Mouse (Mus musculus) spleen, adult 2 months (tissue): Measurements from ENCODE around the gene Fzd4. TPM values are rescaled to one million over a fixed set of nuclear protein-coding genes. Genes with fewer than 3 reads are reported as not detected.

Experiments used
- DNase-seq, 2 experiments: peaks; one replicate each; pipeline versions ENCODE4 v3.0.0 to v3.0.0-alpha.2; 2012 to 2021; ENCODE audit warnings: low spot score in 2 of 2, low read depth in 1 of 2
- H3K27ac ChIP-seq: fragments of 200-500 bp; 2 replicates; pipeline ENCODE4 v1.5.1; 2012; ENCODE audit warnings: low read length, inconsistent platforms; ENCODE audit not compliant: insufficient read depth
- H3K27me3 ChIP-seq: fragments of 200-500 bp; 2 replicates; pipeline ENCODE4 v1.6.1; 2012; ENCODE audit warnings: mild to moderate bottlenecking, moderate library complexity, low read length, inconsistent platforms; ENCODE audit not compliant: control insufficient read depth, insufficient read depth
- H3K36me3 ChIP-seq: fragments of 200-500 bp; 2 replicates; pipeline ENCODE4 v1.6.1; 2012; ENCODE audit warnings: mild to moderate bottlenecking, low read length, inconsistent platforms; ENCODE audit not compliant: control insufficient read depth, insufficient read depth
- H3K4me1 ChIP-seq: fragments of 200-500 bp; 2 replicates; pipeline ENCODE4 v1.6.1; 2011; ENCODE audit warnings: inconsistent platforms; ENCODE audit not compliant: control insufficient read depth, insufficient read depth, insufficient read length
- H3K4me3 ChIP-seq: fragments of 200-500 bp; 2 replicates; pipeline ENCODE4 v1.5.1; 2011; ENCODE audit warnings: mild to moderate bottlenecking, inconsistent platforms; ENCODE audit not compliant: insufficient read depth, insufficient read length; ENCODE audit errors: extremely low read depth
- CTCF ChIP-seq: fragments of 200-500 bp; IDR thresholded peaks from 2 replicates; pipeline ENCODE4 v1.5.1; 2011; ENCODE audit warnings: mild to moderate bottlenecking, inconsistent platforms; ENCODE audit not compliant: insufficient read depth, insufficient read length, insufficient replicate concordance; ENCODE audit errors: extremely low read depth
- POLR2A ChIP-seq: fragments of 200-500 bp; IDR thresholded peaks from 2 replicates; pipeline ENCODE4 v1.6.1; 2011; ENCODE audit warnings: low read depth, low read length, inconsistent platforms
- WGBS: fragments of 180-500 bp; shearing (Covaris S2); methylation state at CpG from one replicate; pipeline ENCODE4 v1.1.7; 2018; 5-methylcytosine and 5-hydroxymethylcytosine counted together
- polyA plus RNA-seq: library from polyadenylated mRNA; depleted of rRNA; stranded (reverse); fragments of >200 nt; gene quantifications from 2 replicates; pipeline ENCODE4 v1.2.3, GENCODE M21; 2012; rRNA removed

The Fzd4 gene
- polyA plus RNA-seq, 1 experiment, result 1.9 TPM

- no peak for DNase-seq
- no peak overlapping the region for H3K27ac ChIP-seq
- H3K36me3 ChIP-seq, result no peaks in the 10 kb centered on the region
- TF ChIP-seq CTCF, result no peak
- no peak for TF ChIP-seq POLR2A
- no peaks in the 10 kb centered on the region for H3K27me3 ChIP-seq
- H3K4me1 ChIP-seq, result no peaks in the 10 kb centered on the region
- no peak overlapping the region for H3K4me3 ChIP-seq
These were observed 56.8 kb downstream of the Fzd4 start for GRCm38 (mm10) chr7:89460911-89461310.

DNA sequence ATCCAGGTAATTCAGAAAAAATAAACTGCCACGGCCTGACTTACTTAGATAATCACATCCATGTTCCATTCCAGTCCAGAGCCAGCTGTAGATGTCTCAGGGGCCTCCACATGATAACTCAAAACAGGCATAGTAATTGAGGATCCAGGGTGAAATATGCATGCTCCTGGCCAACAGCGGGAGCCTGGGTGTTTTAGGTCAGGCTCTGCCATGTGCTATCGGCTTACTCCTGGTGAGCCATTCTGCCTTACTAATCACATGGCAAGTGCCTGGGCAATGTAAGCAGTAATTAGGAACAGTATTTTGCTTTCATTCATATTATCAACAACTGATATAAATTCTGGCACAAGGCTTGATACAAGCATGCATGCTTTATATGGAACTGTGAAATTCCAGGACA lies 57.2 kb downstream of the Fzd4 start:
- no peak overlapping the region for H3K27ac ChIP-seq
- no peak for DNase-seq
- WGBS, result 89% methylated on average over 3 of the region's 3 CpGs
- H3K4me3 ChIP-seq, result no peak overlapping the region
- no peaks in the 10 kb centered on the region for H3K36me3 ChIP-seq
- no peaks in the 10 kb centered on the region for H3K27me3 ChIP-seq
- TF ChIP-seq CTCF (no peak), POLR2A (no peak)
- H3K4me1 ChIP-seq, result no peaks in the 10 kb centered on the region

Other genes with a start within 250 kb of the Fzd4 start
- gene Tmem135, start 133 bp upstream of the Fzd4 start, polyA plus RNA-seq, result 27.6 and 36.5 TPM in 2 replicates
- 24.2 and 26.2 TPM in 2 replicates for gene Prss23, start 122.8 kb downstream of the Fzd4 start, polyA plus RNA-seq
- gene Me3, start 228.0 kb downstream of the Fzd4 start, polyA plus RNA-seq, result 0.44 and 0.67 TPM in 2 replicates